Mouse (Mus musculus) G1E (cell line): Measurements from ENCODE around the gene Gm3238. TPM values are rescaled to one million over a fixed set of nuclear protein-coding genes. Genes with fewer than 3 reads are reported as not detected.
"Not testable (repeated sequence)": the region's sequence is repeated elsewhere in the genome, so short reads cannot be mapped to it uniquely, and the experiment has no call there.

Experiments
- ATAC-seq: 2 replicates; pipeline ENCODE4 v1.8.0; 2016; ENCODE audit warnings: mild to moderate bottlenecking; ENCODE audit not compliant: insufficient number of reproducible peaks, poor library complexity, low FRiP score, severe bottlenecking; ENCODE audit errors: extremely low read depth
- DNase-seq: peaks from one replicate; pipeline ENCODE4 v3.0.0; 2012; ENCODE audit warnings: low spot score
- H3K27me3 ChIP-seq: 2 replicates; pipeline ENCODE4 v1.6.1; 2012; ENCODE audit warnings: mild to moderate bottlenecking, low read length, inconsistent platforms; ENCODE audit not compliant: insufficient read depth
- H3K36me3 ChIP-seq: replicated peaks from 2 replicates; pipeline ENCODE3; 2012; ENCODE audit warnings: mild to moderate bottlenecking, inconsistent platforms
- H3K4me1 ChIP-seq: 2 replicates; pipeline ENCODE4 v1.6.1; 2012; ENCODE audit warnings: low read depth, low read length, inconsistent platforms, mixed read lengths; ENCODE audit not compliant: insufficient read depth
- H3K4me3 ChIP-seq: 2 replicates; pipeline ENCODE4 v1.5.1; 2012; ENCODE audit warnings: low read depth, mild to moderate bottlenecking, inconsistent platforms, low read length, moderate library complexity, mixed read lengths
- H3K9me3 ChIP-seq: replicated peaks from 2 replicates; pipeline ENCODE4 v1.6.1; 2012; ENCODE audit warnings: inconsistent platforms
- CTCF ChIP-seq: IDR thresholded peaks from 2 replicates; pipeline ENCODE4 v1.5.1; 2012; ENCODE audit warnings: low read depth, low read length, inconsistent platforms, mixed read lengths
- GATA1 ChIP-seq: IDR thresholded peaks from 2 replicates; pipeline ENCODE4 v1.6.1; 2012; ENCODE audit warnings: borderline replicate concordance, low read length, inconsistent platforms, mixed read lengths
- GATA2 ChIP-seq: IDR thresholded peaks from 2 replicates; pipeline ENCODE4 v1.6.1; 2012; ENCODE audit warnings: low read depth, low read length, inconsistent platforms, borderline replicate concordance
- POLR2AphosphoS5 ChIP-seq: IDR thresholded peaks from 2 replicates; pipeline ENCODE4 v1.6.1; 2012; ENCODE audit warnings: low read depth, low read length, inconsistent platforms; ENCODE audit not compliant: insufficient replicate concordance
- TAL1 ChIP-seq: conservative IDR thresholded peaks from 2 replicates; pipeline ENCODE4 v1.6.1; 2012; ENCODE audit warnings: low read depth, low read length, inconsistent platforms, mixed read lengths
- polyA plus RNA-seq: library from polyadenylated mRNA; stranded (reverse); fragments of >175 nt; gene quantifications from 2 replicates; pipeline ENCODE4 v1.2.3, GENCODE M21; 2012
- total RNA-seq, 2 experiments: library from RNA; stranded (forward) in 1 of 2; stranded (reverse) in 1 of 2; fragments of 200-1000 nt in 1 of 2; fragments of >200 nt in 1 of 2; fragmentation: Nextera tagmentation in 1 of 2; gene quantifications; 2 replicates each; pipeline ENCODE4 v1.2.3; 2014 to 2017

Gm3238 gene
- total and polyA plus RNA-seq, 3 experiments = 0.22 TPM; not detected in 2

- DNase-seq (no peak), ATAC-seq (no peak)
Measured at GRCm38 (mm10) chr10:77798921-77799508, 27.9 kb upstream of the Gm3238 start, which contains the start of gene Gm19668. Gene Gm19668, minus strand, starts transcription at chr10:77799133.

DNA sequence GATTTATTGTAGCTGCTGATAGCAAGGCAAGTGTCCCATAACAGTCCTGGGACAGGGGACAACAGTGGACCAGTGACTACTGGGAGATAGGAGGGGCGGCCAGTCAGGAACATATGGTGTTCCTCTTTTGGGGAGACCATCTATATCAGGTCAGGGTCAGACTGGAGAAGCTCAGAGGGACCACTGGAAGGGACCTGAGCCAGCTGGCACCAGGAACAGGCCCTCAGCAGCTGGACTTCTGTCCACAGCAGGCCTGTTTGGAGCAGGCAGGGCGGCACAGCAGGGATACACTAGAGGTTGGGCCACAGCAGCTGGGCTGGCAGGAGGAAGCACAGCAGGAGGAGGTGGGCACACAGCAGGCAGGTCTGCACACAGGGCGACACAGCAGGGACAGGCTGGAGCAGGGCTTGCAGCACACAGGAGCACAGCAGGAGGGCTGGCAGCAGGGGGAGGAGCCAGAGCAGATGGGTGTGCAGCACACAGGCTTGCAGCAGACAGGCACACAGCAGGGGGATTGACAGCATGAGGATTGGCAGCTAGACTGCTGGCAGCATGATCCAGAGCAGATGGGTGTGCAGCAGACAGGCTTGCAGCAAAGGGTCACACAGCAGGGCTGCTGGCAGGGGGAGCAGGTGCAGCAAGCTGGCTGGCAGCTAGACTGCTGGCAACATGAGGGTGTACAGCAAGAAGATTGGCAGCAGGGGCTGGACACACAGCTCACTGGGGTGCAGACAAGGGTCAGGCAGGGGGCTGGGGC is 27.2 kb upstream of the Gm3238 start:
- DNase-seq, H3K4me3 ChIP-seq, H3K36me3 ChIP-seq, H3K9me3 ChIP-seq, H3K4me1 ChIP-seq, ATAC-seq: not testable (repeated sequence)
- H3K27me3 ChIP-seq = peaks cover 11% of the 10 kb centered on the region; the same call in 1 of the 2 replicates

More at GRCm38 (mm10) chr10:77798921-77799508, 27.9 kb upstream of the Gm3238 start, which contains the start of gene Gm19668:
- TF ChIP-seq GATA1 (no peak), GATA2 (no peak), POLR2AphosphoS5 (no peak), CTCF (no peak), TAL1 (no peak)
- Histone ChIP-seq H3K36me3 (no peaks in the 10 kb centered on the region), H3K4me3 (no peak within 1 kb of the TSS), H3K9me3 (no peaks in the 10 kb centered on the region), H3K4me1 (no peaks in the 10 kb centered on the region), H3K27me3 (peaks cover 11% of the 10 kb centered on the region; the same call in 1 of the 2 replicates)

DNA sequence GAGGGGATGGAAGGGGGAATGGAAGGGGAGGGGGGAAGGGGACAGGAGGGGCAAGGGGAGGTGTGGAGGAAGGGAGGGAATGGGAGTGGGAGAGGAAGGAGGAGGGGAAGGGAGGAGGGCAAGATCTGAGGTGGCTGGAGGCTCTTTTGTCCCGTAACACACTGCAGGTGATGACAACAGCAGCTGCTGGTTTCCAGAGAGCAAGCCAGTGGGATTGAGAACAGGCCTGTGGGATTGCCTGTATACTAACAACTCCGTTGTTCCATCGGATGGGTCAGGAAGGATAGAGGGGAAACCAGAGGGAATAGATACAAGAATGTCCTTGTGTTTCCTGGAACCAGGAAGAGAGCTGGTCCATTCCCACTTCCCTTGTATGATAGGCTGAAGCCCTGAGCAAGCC is 26.6 kb upstream of the Gm3238 start:
- Histone ChIP-seq H3K4me1 (no peaks in the 10 kb centered on the region), H3K4me3 (no peak overlapping the region), H3K27me3 (peaks cover 11% of the 10 kb centered on the region; the same call in 1 of the 2 replicates), H3K36me3 (no peaks in the 10 kb centered on the region), H3K9me3 (no peaks in the 10 kb centered on the region)
- no peak for DNase-seq
- TF ChIP-seq GATA1 = no peak
- no peak for TF ChIP-seq GATA2
- TF ChIP-seq POLR2AphosphoS5 = no peak
- TF ChIP-seq CTCF = no peak
- TF ChIP-seq TAL1 = no peak
- no peak for ATAC-seq

DNA sequence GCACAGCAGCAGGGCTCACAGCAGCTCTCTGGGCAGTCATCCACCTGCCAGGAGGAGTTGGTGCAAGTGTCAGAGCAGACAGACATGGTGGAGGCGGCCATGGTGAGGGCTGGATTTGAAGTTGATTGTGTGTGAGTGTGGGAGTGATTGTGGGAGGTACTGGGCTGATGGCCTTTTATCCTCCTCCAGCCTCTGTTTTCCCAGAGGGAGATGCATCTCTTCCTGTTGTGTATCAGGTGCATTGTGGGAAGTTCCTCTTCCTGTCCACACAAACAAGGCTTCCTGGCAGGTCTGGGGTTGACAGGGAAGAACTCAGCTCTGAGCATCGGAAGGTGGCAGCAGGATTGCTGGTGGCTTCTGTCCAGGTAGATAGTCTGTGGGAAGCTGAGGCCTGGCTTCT is 23.9 kb upstream of the Gm3238 start, which contains the start of gene Gm9639:
TSS of gene Gm9639 (minus strand) at position 101 of the 400 bp plus-strand sequence.
- no peak within 1 kb of the TSS for H3K4me3 ChIP-seq
- DNase-seq = no peak
- no peaks in the 10 kb centered on the region for H3K4me1 ChIP-seq
- H3K27me3 ChIP-seq = peaks cover 7% of the 10 kb centered on the region; the same call in 1 of the 2 replicates
- no peak for ATAC-seq
- TF ChIP-seq CTCF = no peak
- TF ChIP-seq POLR2AphosphoS5 = no peak
- TF ChIP-seq TAL1 = no peak
- no peak for TF ChIP-seq GATA1
- TF ChIP-seq GATA2 = no peak
- no peaks in the 10 kb centered on the region for H3K9me3 ChIP-seq
- H3K36me3 ChIP-seq = no peaks in the 10 kb centered on the region

GRCm38 (mm10) chr10:77788621-77789020 is 17.5 kb upstream of the Gm3238 start:
- TF ChIP-seq POLR2AphosphoS5 (no peak), GATA2 (no peak), GATA1 (no peak), TAL1 (no peak), CTCF (no peak)
- Histone ChIP-seq H3K9me3 (no peaks in the 10 kb centered on the region), H3K4me1 (no peaks in the 10 kb centered on the region), H3K4me3 (no peak overlapping the region), H3K36me3 (no peaks in the 10 kb centered on the region), H3K27me3 (no peaks in the 10 kb centered on the region)
- ATAC-seq (no peak), DNase-seq (no peak)

- not testable (repeated sequence) for H3K4me3 ChIP-seq, H3K27me3 ChIP-seq, DNase-seq, H3K9me3 ChIP-seq, ATAC-seq, H3K4me1 ChIP-seq, H3K36me3 ChIP-seq
Measured at GRCm38 (mm10) chr10:77787876-77788275, 16.8 kb upstream of the Gm3238 start, which contains the start of gene Gm7137. Gene Gm7137, minus strand, starts transcription at chr10:77788200.

- not testable (repeated sequence) for ATAC-seq
Measured at GRCm38 (mm10) chr10:77783396-77783795, 12.3 kb upstream of the Gm3238 start.

DNA sequence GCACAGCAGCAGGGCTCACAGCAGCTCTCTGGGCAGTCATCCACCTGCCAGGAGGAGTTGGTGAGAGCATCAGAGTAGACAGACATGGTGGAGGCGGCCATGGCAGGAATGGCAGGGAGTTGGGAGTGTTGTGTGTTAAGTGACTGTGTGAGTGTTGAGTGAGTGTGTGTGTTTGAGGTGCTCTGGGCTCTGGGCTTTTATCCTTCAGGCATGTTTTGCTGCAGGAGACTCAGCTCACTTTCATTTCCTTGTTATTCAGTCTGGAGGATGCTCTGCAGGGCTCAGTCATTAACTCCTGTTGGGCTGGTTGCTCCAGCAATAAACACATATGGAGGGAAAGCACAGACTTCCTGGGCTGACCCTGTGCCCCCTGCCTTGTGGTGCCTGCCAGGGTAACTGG is 11.3 kb upstream of the Gm3238 start, which contains the start of gene Gm3250:
TSS of gene Gm3250 (minus strand) at position 101 of the 400 bp plus-strand sequence.
- DNase-seq, H3K4me3 ChIP-seq, H3K36me3 ChIP-seq, H3K27me3 ChIP-seq, H3K4me1 ChIP-seq, H3K9me3 ChIP-seq, ATAC-seq: not testable (repeated sequence)

More at GRCm38 (mm10) chr10:77783396-77783795, 12.3 kb upstream of the Gm3238 start:
- H3K4me1 ChIP-seq, H3K27me3 ChIP-seq, H3K4me3 ChIP-seq, DNase-seq, H3K9me3 ChIP-seq, H3K36me3 ChIP-seq: not testable (repeated sequence)

GRCm38 (mm10) chr10:77776844-77777243 is 5.7 kb upstream of the Gm3238 start, which contains the start of gene Gm7138:
Gene Gm7138, minus strand, starts transcription at chr10:77776944.
- H3K9me3 ChIP-seq, H3K4me3 ChIP-seq, ATAC-seq, H3K27me3 ChIP-seq, DNase-seq, H3K36me3 ChIP-seq, H3K4me1 ChIP-seq: not testable (repeated sequence)
